Mouse (Mus musculus) bone marrow macrophage, adult 2 months (primary cell): Measurements from ENCODE around the gene Ninj1. TPM values are rescaled to one million over a fixed set of nuclear protein-coding genes. Genes with fewer than 3 reads are reported as not detected.

ENCODE experiments used
- H3K27ac ChIP-seq: 2 replicates; pipeline ENCODE4 v1.5.1; 2012; ENCODE audit warnings: low read depth, low read length; ENCODE audit not compliant: insufficient read depth
- H3K4me1 ChIP-seq: 2 replicates; pipeline ENCODE4 v1.6.1; 2012; ENCODE audit warnings: low read length; ENCODE audit not compliant: control insufficient read depth, insufficient read depth
- H3K4me3 ChIP-seq: 2 replicates; pipeline ENCODE4 v1.5.1; 2012; ENCODE audit warnings: mild to moderate bottlenecking, low read length, moderate library complexity; ENCODE audit not compliant: insufficient read depth
- CTCF ChIP-seq: IDR thresholded peaks from 2 replicates; pipeline ENCODE4 v1.5.1; 2012; ENCODE audit warnings: low read depth, mild to moderate bottlenecking, low read length, moderate library complexity
- POLR2A ChIP-seq: IDR thresholded peaks from 2 replicates; pipeline ENCODE4 v1.6.1; 2012; ENCODE audit warnings: mild to moderate bottlenecking, low read depth, low read length, borderline replicate concordance
- polyA plus RNA-seq: library from polyadenylated mRNA; stranded (reverse); fragments of >200 nt; gene quantifications from 2 replicates; pipeline ENCODE4 v1.2.4, GENCODE M21; 2012; ENCODE audit not compliant: missing spikeins, insufficient read depth, insufficient read length

Gene Ninj1
- polyA plus RNA-seq, 1 experiment, result 521 TPM

DNA sequence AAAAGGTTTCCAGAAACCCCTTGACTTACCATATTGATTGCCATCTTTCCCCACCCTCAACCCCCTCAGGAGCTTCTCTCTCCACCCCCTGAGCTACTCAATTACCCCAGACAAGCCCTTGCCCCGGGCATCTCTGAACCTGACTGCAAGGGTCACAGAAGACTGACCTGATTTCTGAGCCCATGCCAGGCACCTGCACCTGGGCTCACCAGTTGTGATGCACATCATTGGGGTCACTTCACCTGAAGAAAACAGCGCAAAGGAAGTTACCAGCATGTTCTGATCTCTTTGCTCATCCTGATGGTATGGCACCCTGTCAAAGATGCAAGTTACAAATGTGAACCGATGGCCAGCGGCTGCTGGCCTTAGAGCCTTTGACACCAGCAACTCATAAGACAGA lies 38.6 kb upstream of the Ninj1 start:
- Histone ChIP-seq H3K4me3 (no peak overlapping the region), H3K4me1 (no peaks in the 10 kb centered on the region), H3K27ac (no peak overlapping the region)
- TF ChIP-seq POLR2A, result no peak
- TF ChIP-seq CTCF, result no peak

DNA sequence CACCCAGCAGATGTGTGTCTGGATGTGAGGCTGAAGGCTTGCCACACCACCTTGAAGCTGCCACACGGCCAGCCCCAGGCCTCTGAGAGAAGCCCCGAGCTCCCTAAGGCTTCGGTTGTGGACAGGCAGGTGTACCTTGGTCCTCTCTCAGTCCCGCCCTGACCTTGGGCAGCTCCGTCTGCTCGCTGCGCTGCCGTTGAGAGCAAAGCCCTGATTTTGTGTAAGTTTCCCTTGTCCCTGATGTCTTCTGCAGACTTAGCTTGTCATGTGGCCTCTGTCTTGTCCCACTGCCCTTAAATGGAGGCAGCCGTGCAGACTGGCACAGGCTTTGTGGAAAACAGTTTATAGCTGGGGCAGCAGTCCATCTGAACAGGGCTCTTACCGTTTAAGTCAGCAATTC lies 33.3 kb upstream of the Ninj1 start:
- Histone ChIP-seq H3K27ac (no peak overlapping the region), H3K4me3 (no peak overlapping the region), H3K4me1 (no peaks in the 10 kb centered on the region)
- TF ChIP-seq POLR2A (no peak), CTCF (no peak)

DNA sequence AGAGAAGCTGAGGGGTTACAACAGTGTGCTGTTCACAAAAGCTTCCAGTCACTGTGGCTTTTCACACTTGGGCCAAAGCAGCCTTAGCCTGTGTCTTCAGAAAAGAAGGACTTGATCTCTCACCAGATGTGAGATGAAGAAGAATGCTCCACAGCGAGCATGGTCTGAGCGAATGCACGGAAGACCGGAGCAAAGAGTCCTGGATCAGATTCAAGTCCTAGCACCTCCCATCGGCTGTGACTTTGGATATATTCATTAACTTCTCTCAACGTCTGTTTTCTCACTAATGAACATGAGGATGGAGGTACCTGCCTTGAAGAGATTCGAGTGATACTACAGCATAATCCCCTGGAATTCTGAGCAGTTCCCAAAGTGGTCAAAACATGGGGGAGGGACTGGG lies 32.7 kb upstream of the Ninj1 start:
- H3K4me3 ChIP-seq, result no peak overlapping the region

DNA sequence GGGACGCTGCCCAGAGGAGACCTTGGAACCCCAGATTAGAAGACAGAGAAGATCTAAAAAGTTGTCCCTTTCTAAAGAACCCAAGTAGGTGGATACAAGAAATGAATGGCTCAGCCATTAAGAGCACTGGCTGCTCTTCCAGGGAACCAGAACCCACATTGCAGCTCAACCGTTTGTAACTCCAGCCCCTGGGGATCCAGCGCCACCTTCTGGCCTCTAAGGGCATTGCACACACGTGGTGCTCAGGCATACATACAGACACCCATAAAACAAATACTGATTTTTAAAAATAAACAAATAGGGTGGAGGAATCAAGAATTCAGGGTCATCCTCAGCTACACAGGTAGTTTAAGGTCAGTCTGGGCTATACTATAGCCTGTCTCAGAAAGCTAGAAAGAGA lies 30.6 kb upstream of the Ninj1 start:
- H3K4me3 ChIP-seq, result no peak overlapping the region
- TF ChIP-seq POLR2A (no peak), CTCF (0 out of 2 replicates have a peak, but pooled peaks have one; percentile 16)
- no peak overlapping the region for H3K27ac ChIP-seq
- H3K4me1 ChIP-seq, result no peaks in the 10 kb centered on the region

More for the DNA sequence above, 32.7 kb upstream of the Ninj1 start:
- TF ChIP-seq CTCF, result no peak
- TF ChIP-seq POLR2A, result no peak
- Histone ChIP-seq H3K4me1 (no peaks in the 10 kb centered on the region), H3K27ac (no peak overlapping the region)

DNA sequence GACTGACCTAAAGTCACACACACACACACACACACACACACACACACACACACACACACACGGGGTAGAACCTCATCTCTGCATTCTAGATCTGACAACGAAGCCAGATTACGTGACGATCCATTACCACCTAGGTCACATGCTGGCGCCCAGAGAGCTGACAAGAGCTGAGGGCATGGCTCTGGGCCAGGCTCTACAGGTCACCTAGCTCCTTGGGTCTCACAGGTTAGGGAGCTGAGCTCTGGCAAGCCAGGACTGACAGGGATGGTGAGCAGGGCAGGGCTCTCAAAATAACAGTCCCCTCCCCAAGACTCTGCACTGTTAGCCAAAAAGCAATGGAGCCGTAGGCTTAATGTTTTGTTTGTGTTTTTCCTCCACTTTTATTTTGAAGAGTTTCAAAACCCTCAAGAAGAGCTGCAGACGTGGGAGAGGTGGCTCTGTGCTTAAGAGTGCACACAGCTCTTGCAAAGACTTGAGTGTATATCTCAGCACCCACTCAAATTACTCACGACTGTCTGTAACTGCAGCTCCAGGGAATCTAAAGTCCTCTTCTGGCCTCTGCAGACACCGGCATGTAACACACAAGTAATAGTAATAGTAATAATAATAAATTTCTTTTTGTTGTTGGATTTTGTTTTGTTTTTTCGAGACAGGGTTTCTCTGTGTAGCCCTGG lies 29.1 kb upstream of the Ninj1 start:
- no peaks in the 10 kb centered on the region for H3K4me1 ChIP-seq
- TF ChIP-seq POLR2A (no peak), CTCF (no peak)
- no peak overlapping the region for H3K27ac ChIP-seq
- no peak overlapping the region for H3K4me3 ChIP-seq

DNA sequence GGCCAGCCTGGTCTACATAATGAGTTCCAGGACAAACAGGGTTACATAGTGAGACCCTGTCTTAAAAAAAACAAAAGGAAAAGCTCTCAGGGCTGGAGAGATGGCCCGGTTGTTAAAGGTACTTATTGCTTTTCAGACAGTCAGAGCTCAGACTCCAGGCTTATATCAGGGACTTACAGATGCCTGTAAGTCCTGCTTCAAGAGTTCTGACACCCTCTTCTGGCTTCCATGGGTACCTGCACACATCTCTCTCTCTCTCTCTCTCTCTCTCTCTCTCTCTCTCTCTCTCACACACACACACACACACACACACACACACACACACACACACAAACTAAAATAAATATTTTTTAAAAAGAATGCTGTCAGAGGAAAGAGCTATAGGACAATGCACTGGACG lies 26.0 kb upstream of the Ninj1 start:
- Histone ChIP-seq H3K4me3 (no peak overlapping the region), H3K27ac (no peak overlapping the region), H3K4me1 (no peaks in the 10 kb centered on the region)
- TF ChIP-seq POLR2A (no peak), CTCF (no peak)

DNA sequence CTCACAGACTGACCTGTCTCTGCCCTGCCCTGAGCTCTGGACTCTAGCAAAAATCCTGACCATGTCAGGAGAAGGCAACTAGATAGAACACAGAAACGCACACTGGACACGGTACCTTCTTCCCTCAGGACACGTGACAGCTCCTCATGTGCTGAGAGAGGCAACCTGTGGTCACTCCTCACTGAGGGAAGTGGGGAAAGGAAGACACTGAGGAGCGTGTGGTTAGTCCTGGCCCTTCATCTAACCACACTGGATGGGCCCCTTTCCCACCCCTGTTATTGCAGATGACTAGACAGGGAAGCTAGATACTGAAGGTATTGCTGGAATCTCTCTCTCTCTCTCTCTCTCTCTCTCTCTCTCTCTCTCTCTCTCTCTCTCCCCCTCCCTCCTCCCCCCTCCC lies 24.6 kb upstream of the Ninj1 start:
- Histone ChIP-seq H3K4me1 (0 out of 2 replicates have a peak, but pooled peaks cover 4% of the 10 kb centered on the region), H3K4me3 (no peak overlapping the region), H3K27ac (no peak overlapping the region)
- TF ChIP-seq POLR2A (no peak), CTCF (no peak)

DNA sequence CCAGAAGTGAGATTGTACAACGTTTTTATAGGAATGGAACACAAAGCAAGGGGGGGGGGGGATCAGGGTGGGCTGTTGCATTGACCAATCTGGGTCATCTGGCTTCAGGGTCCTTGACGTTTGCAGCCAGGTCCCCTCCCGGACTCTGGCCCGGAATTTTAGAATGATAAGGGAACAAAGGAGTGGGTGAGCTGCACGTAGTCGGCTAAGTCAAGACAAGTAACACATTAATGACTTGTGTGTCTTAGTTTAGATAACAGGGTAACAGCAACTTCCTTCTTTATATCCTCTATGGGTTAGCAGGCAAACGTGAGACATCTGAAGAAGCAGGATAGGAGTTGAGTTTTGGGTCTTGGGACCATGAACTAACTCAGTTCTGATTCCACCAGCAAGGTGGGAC lies 23.6 kb upstream of the Ninj1 start:
- H3K4me3 ChIP-seq, result no peak overlapping the region
- H3K27ac ChIP-seq, result no peak overlapping the region
- TF ChIP-seq POLR2A (no peak), CTCF (no peak)
- 0 out of 2 replicates have a peak, but pooled peaks cover 4% of the 10 kb centered on the region for H3K4me1 ChIP-seq

DNA sequence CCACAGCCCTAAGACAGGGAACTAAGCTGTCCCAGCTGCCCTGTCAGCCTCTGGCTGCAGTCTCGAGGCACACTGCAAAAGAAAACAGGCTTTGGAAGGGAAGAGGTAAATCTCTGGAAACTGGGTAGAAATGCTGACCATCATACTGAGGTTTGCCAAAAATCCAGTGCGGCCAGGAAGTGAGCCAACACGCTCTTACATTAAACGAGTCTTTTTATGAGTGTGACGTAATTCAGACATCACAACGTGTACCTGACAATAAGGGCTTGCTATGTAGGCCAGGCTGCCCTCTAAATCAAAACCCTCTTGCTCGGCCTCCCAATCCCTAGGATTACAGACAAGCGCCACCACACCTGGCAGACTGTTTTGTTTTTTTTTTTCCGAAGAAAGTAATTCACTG lies 20.2 kb upstream of the Ninj1 start:
- Histone ChIP-seq H3K4me3 (no peak overlapping the region), H3K4me1 (0 out of 2 replicates have a peak, but pooled peaks cover 4% of the 10 kb centered on the region), H3K27ac (no peak overlapping the region)
- TF ChIP-seq POLR2A, result no peak
- no peak for TF ChIP-seq CTCF

DNA sequence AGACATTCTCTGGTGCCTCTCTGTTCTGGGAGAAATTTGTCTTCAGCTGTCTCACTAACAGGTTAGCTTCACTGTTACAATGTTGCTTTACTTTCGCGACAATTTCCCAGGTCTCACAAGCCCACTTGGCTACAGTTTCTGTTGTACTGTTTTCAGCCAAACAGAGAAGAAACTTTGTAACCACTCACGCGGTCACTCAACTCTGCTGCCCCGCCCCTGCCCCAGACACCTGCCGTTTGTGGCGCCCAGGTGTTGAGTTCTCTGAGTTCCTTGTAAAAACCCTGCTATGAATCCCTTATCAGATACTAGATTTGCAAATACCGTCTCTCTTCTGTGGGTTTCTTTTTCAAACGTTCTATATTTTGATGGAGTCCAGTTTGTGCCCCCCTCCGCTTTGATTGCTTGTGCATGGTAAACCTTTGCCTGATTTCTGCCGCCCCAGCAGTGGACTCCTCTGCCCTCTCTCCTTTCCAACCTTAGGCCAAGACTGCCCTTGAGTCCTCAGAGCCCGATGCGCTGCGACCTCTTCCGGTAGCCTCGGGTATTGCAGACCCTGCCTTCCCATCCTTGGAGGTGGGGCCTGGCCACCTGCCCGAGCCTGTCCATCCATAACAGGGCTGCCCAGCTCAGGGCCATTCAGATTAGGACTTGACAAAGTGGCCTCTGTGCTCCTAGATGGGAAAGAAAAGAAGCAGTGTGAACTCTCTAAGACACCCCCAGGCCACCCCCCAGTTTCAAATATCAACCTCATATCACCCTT lies 17.7 kb upstream of the Ninj1 start:
- no peak for TF ChIP-seq POLR2A
- TF ChIP-seq CTCF, result peak; percentile 78
- no peak overlapping the region for H3K4me3 ChIP-seq
- peaks cover 13% of the 10 kb centered on the region for H3K4me1 ChIP-seq
- no peak overlapping the region for H3K27ac ChIP-seq
